Mouse (Mus musculus): ENCODE measurements around the gene Tlk2.

Gene Tlk2

DNA sequence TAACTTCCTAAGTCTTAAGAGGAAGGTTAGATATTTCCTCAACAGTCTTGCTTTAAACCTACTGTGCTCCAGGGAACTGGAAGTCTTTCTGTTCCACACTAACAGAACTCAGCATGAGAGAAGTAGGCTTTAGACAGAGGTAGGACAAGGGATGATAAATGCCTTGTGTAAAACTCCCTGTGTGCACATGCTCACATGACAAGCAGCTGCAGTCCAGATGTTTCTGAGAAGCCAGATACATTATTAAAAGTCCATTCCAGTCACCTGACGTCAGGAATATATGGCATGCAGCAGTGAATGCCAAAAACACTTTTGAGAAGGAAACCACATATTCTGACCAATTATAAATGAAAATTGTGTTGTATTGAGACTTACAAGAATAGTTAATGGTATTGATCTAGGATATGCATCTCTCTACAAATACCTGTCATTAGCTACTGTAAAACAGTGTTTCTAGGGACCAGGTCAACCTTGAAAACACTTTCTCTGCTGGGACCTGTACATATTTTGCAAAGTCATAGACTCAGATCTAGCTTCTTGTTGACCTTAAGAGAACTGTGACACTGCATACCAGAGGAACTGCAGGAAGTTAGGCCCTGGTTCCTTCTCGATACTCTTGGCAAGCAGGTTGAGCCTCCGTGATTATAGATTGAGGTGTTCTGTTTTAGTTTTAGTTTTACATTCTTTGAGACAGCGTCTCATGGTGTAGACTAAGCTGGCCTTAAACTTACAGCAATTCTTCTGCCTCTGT lies 83.2 kb downstream of the Tlk2 start:
- DNase-seq (ENCODE audit: low spot score in 2 of 2) = no peak

GRCm38 (mm10) chr11:105264506-105264905 lies 85.9 kb downstream of the Tlk2 start:
- DNase-seq (ENCODE audit: low spot score in 2 of 2) = no peak

DNA sequence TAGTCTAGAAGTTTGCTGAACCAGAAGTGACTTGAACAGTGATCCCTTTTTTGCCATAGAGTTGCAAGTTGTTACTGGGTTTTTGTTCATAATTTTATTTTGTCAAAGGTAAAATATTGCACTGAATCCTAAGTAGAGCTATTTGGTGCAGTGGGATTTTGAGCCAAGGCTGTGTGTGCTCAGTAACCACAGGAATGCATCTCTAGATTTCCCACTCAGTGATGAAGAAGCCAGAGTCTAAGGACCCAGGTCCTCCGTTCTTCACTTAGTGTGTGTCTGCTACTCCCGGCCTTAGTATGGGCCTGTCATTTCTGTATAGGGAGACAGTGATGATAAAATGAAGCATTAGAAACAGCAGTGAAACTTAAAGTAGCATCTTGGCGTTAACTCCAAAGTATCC lies 86.4 kb downstream of the Tlk2 start:
- DNase-seq (ENCODE audit: low spot score in 2 of 2) = no peak

GRCm38 (mm10) chr11:105270155-105270554 lies 91.5 kb downstream of the Tlk2 start:
- peak in 1 of 2 experiments; percentile 26 for DNase-seq (ENCODE audit: low spot score in 2 of 2)

DNA sequence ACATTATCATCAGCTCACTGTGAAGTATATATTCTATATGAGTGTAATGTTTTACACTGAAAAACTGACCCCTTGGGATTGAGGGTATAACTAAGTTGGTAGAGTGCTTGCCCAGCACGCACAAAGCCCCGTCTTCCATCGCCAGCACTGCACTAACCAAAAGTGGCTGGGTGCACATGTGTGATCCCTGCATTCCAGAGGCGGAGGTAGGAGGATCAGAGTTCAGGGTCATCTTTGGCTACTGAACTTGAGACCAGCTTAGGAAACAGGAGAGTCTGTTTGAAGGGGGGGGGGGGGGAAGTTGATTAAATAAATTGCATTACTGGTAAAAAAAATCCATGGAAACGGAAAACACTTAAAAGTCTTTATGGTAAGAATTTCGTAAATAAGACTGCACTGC lies 101.8 kb downstream of the Tlk2 start:
- no peak for DNase-seq (ENCODE audit: low spot score in 2 of 2)

GRCm38 (mm10) chr11:105281291-105281690 lies 102.7 kb downstream of the Tlk2 start:
- no peak for DNase-seq (ENCODE audit: low spot score in 2 of 2)

GRCm38 (mm10) chr11:105281763-105282459 lies 103.3 kb downstream of the Tlk2 start:
- no peak for DNase-seq (ENCODE audit: low spot score in 2 of 2)

GRCm38 (mm10) chr11:105282460-105282859 lies 103.9 kb downstream of the Tlk2 start:
- DNase-seq (ENCODE audit: low spot score in 2 of 2) = no peak

DNA sequence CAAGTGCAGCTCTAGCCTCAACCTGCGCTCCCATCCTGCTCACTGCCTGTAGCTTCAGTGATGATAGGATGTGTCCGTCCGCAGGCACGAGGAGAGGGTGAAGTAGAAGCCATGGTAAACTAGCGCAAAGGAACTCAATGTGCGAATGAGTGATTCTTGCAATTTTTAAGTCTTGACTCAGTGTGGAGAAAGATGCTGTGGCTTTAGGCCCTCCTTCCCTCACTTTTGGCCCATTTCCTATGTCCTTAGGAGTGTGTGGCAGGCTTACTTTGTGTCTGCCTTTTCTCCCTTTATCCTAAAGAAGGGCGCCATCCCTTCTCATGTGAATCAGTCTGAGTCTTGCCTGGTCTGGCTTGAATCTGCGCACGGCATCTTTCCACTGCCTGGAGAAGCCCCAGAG lies 104.4 kb downstream of the Tlk2 start:
- no peak for DNase-seq (ENCODE audit: low spot score in 2 of 2)

DNA sequence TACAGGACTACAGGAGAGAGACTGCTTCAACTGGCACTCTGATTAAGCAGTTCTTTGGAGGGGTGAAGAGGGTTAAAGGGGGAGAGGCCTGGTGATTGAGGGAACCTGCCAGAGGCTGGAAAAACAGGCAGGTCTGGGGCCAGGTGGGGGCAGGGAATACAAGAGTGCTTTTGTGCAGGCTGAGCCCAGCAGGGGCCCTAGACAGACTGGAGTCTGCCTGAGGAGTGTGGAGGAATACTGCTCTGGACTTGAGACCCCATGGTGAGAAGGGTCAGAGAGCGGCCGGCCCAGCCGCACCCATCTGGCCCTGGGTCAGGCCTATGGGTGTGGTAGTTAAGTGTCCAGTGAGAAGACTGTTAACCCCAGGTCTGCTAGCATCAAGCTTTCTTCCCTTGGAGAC lies 107.1 kb downstream of the Tlk2 start:
- DNase-seq (ENCODE audit: low spot score in 2 of 2) = no peak

DNA sequence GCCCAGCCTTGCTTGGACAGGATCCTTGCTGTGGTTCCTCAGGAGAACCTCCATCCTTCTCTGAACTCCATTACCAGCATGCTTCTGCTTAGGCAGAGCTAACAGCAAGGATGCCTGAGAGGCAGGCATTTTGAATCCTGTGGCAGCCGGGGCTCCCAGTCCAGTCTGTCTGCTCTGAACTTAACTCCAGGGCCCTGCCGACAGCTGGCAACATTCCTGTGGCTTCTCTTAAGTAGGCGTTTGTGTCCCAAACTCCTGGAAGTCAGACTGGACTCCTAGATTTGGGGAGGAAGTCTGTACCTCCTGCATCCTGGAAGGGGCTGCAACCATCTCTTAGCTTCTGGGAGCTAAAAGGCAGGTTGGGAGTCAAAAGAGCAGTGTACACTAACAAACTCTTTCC lies 110.8 kb downstream of the Tlk2 start:
- no peak for DNase-seq (ENCODE audit: low spot score in 2 of 2)

DNA sequence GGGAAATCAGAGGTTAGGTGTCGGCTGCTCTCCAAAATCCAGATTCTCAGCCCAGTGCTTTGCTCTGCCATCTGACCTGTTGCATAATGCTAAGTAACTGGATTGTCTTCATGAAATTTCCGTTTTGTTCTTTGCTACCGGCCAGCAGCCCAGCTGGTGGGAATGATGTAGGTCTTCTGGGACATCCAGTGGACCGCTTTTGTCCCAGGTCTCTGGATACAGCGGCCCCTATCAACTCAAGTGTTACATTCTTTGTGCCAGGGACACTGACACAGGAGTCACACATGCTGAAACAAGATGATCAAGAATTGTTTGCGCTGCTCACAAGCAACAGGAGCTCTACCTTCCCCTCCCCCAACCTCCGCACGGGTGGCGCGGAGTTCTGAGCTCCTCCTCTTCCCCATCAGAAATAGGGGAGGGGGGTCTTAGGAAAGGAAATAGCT lies 113.1 kb downstream of the Tlk2 start:
- DNase-seq (ENCODE audit: low spot score in 2 of 2) = no peak

GRCm38 (mm10) chr11:105292124-105293071 lies 113.8 kb downstream of the Tlk2 start, which contains the start of gene Mrc2:
Gene Mrc2 (plus strand): TSS chr11:105292643.
- DNase-seq (ENCODE audit: low spot score in 2 of 2) = no peak

- no peak for DNase-seq (ENCODE audit: low spot score in 2 of 2)
These were observed 114.5 kb downstream of the Tlk2 start for GRCm38 (mm10) chr11:105293101-105293581.

GRCm38 (mm10) chr11:105293901-105294494 lies 115.4 kb downstream of the Tlk2 start:
- no peak for DNase-seq (ENCODE audit: low spot score in 2 of 2)

DNA sequence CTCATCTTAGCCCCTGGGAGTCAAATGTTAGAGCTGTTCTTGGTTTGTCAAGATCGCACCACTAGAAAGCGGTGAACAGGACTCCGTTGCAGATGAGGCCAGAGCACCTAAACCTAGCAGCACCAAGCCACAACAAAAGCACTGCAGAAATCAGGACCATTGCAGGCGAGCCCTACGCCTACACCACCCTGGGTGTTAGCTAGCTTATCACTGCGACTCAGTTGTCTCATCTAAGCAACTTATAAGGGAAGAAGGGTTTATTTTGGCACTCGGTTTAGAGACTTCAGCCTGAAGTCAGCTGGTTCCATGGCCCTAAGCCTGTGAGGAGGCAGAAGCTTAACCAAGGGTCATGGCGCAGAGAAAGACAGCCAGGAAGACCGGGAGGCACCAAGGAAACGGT lies 117.5 kb downstream of the Tlk2 start:
- DNase-seq (ENCODE audit: low spot score in 2 of 2) = no peak

GRCm38 (mm10) chr11:105310197-105310596 lies 131.6 kb downstream of the Tlk2 start:
- no peak for DNase-seq (ENCODE audit: low spot score in 2 of 2)

- DNase-seq (ENCODE audit: low spot score in 2 of 2) = no peak
These were observed 132.8 kb downstream of the Tlk2 start for GRCm38 (mm10) chr11:105311291-105311975.

GRCm38 (mm10) chr11:105312311-105312942 lies 133.8 kb downstream of the Tlk2 start:
- no peak for DNase-seq (ENCODE audit: low spot score in 2 of 2)

GRCm38 (mm10) chr11:105312972-105313632 lies 134.5 kb downstream of the Tlk2 start:
- DNase-seq (ENCODE audit: low spot score in 2 of 2) = no peak
